16 mouse cellular contexts compared by ENCODE assay signal in the genomic region with DNA sequence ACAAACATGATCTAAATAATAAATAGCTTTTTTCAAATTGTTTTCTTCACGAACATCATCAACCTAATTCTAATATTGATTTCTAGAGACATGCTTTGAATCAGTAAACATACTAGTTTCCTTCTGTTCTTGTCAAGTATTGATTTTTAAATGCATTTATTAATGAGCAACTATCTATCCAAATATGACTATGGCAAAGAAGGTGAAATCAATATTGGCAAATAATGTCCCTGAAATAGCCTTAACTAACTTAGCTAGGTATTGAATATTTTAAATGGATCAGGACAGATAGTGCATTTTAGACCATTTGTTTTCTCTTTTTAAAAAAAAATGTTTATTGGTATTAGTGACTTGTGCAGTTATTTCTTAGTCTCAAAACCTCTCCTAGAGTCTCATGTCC.
"Had no signal": no experiment of that assay in that cellular context is flagged by ENCODE, and none has a peak within 500 bp of the region (broad histone marks: within the 10 kb centered on the region; RNA-seq: fewer than 3 reads in every experiment).

No protein-coding gene starts in this region.

- H3K4me2 ChIP-seq: neural tube, embryonic 13.5 days; neural tube, embryonic 15.5 days; stomach, embryonic 15.5 days had no signal

- H3K36me3 ChIP-seq: neural tube, embryonic 13.5 days; neural tube, embryonic 15.5 days; stomach, embryonic 15.5 days had no signal

- H3K4me1 ChIP-seq: neural tube, embryonic 13.5 days; neural tube, embryonic 15.5 days; stomach, embryonic 15.5 days had no signal

- DNase-seq: retina, postnatal 1 day; right cerebral cortex, adult 18-20 months; right cerebral cortex, postnatal 14 days; right cerebral cortex, postnatal 25 days; right cerebral cortex, postnatal 4 days; spleen, adult 18-20 months; thymus, adult 18-20 months; thymus, adult 2 months; thymus, postnatal 14 days; thymus, postnatal 25 days; thymus, postnatal 36 days; thymus, postnatal 4 days had no signal

- H3K4me3 ChIP-seq: neural tube, embryonic 13.5 days; neural tube, embryonic 15.5 days; stomach, embryonic 15.5 days had no signal

- H3K27ac ChIP-seq: neural tube, embryonic 13.5 days; neural tube, embryonic 15.5 days; stomach, embryonic 15.5 days; stomach, postnatal 0 days had no signal

- H3K27me3 ChIP-seq: neural tube, embryonic 13.5 days; neural tube, embryonic 15.5 days; stomach, embryonic 15.5 days had no signal

- H3K9ac ChIP-seq: neural tube, embryonic 13.5 days; neural tube, embryonic 15.5 days; stomach, embryonic 15.5 days had no signal

- H3K9me3 ChIP-seq: neural tube, embryonic 13.5 days; neural tube, embryonic 15.5 days; stomach, embryonic 15.5 days had no signal
